Mouse (Mus musculus): Measurements from ENCODE around the gene Eif4e.

Gene Eif4e

GRCm38 (mm10) chr3:138588001-138588400, 62.0 kb downstream of the Eif4e start:
- DNase-seq: no peak

GRCm38 (mm10) chr3:138591002-138591401, 65.0 kb downstream of the Eif4e start:
- DNase-seq: no peak

- DNase-seq: no peak
Observed at GRCm38 (mm10) chr3:138591806-138592365, 65.9 kb downstream of the Eif4e start.

- no peak for DNase-seq
Observed at GRCm38 (mm10) chr3:138593131-138593530, 67.2 kb downstream of the Eif4e start.

GRCm38 (mm10) chr3:138593911-138594310, 67.9 kb downstream of the Eif4e start:
- DNase-seq: no peak

GRCm38 (mm10) chr3:138601076-138601475, 75.1 kb downstream of the Eif4e start:
- DNase-seq: no peak

- no peak for DNase-seq
Observed at GRCm38 (mm10) chr3:138605132-138605531, 79.2 kb downstream of the Eif4e start.

- no peak for DNase-seq
Observed at GRCm38 (mm10) chr3:138608665-138609064, 82.7 kb downstream of the Eif4e start.
